Mouse (Mus musculus): ENCODE data around the gene D230025D16Rik.

DNA sequence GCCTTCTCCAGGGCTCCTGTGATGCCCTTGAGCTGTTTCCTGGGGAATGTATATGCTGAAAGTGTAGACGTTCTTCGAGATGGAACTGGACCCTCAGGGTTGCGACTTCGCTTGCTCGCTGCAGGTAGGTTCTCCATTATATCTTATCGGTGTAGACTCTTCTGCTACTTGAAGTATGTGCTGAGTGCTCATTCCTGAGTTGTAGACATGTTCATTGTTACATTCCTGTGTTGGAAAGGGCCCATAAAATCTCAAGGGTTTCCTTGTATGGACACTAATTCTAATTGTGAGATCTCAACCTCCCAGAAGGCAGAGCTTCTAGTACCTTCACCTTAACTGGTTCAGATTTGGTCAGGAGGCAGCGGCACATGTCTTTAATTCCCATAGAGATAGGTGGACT is 16.1 kb downstream of the D230025D16Rik start:
- TF ChIP-seq CTCF (IDR thresholded peaks at IDR 0.05; ENCODE audit: insufficient read depth, low read depth, low read length) (no peak), POLR2A (IDR thresholded peaks at IDR 0.05; ENCODE audit: insufficient read depth, low read depth, low read length) (no peak)
